Mouse (Mus musculus): ENCODE results near the gene Nsmce4a. TPM values are rescaled to one million over a fixed set of nuclear protein-coding genes. Genes with fewer than 3 reads are reported as not detected.

Gene Nsmce4a
- total RNA-seq, 2 experiments from 2014 or later: 118 to 119 TPM

DNA sequence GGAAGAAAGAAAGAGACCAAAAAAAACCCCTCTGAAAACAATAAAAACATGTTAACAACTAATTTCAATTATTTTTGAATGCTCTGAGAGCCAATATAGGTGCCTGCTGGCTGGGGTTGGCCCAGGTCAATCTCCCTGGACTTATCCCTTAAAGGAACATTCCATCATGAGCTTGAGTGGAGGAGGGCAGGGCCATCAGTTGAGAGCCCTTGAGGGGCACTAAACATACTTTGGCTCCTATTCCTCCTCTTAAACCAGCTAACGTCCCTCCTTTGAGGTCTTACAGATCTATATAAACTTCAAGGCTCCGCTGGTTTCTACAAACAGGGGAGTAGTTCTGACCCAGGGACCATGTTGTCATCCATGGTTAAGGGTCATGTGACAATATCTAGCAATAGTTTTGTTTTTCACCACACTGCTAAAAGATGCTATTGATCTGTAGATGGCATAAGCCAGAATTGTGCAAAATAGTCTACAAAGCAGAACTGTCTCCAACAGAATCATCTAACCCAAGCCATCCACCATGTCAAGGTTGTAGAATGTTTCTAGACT, 13.7 kb upstream of the Nsmce4a start:
- no peak for ATAC-seq (replicated peaks; ENCODE audit: low FRiP score, poor library complexity, severe bottlenecking)

GRCm38 (mm10) chr7:130578607-130579006, 5.7 kb upstream of the Nsmce4a start:
- no peak for ATAC-seq (replicated peaks; ENCODE audit: low FRiP score, poor library complexity, severe bottlenecking)

GRCm38 (mm10) chr7:130578066-130578465, 5.1 kb upstream of the Nsmce4a start:
- no peak for ATAC-seq (replicated peaks; ENCODE audit: low FRiP score, poor library complexity, severe bottlenecking)

DNA sequence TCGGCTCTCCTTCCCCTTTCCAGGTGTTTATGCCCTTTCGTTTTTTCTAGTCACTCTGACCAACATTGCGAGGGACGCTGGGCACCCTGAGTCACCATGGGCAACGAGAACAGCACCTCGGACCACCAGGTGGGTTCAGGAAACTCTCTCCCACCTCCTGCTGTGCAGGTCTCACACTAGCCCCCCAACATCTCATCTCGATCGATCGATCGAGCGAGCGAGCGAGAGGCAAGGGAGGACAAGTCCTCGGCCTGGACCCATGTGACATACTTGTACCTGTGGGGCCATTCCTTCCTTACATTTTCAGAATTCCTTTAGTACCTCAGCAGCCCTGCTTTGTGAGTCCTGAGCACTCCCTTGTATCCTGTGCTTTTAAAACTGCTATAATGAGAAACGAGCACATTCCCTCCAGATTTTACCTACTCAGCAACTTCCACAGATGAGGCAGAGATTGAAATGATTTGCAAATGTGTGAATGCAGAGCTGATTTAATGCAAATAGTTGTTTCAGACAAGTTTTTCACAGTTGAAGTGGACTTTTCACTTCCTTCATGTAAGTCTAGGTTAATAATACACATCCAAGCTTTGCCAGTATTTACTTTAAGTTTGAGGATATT, 4.6 kb upstream of the Nsmce4a start, which contains the start of gene Tacc2:
Gene Tacc2, plus strand, starts transcription at position 51 of the 616 bp plus-strand sequence.
- ATAC-seq (replicated peaks; ENCODE audit: low FRiP score, poor library complexity, severe bottlenecking): no peak

DNA sequence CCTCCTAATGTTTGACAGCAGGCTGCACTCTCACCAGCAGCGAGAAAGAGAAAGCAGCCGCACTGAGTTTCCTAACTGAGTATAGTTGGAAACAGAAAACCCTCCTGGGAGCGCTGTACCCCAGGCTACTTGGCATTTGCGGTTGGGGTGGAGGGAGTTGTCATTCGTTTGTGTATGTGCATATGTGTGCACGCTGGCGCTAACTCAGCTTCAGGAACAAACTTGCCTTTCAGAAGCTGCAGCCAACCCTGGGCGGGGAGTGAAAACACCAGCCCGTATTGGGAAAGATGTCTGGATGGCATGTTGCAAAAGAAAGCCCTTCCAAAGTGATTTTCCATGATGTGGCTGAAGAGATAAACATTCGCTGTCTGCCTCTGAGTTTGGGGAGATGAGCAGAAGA, 4.1 kb upstream of the Nsmce4a start:
- ATAC-seq (replicated peaks; ENCODE audit: low FRiP score, poor library complexity, severe bottlenecking): no peak

DNA sequence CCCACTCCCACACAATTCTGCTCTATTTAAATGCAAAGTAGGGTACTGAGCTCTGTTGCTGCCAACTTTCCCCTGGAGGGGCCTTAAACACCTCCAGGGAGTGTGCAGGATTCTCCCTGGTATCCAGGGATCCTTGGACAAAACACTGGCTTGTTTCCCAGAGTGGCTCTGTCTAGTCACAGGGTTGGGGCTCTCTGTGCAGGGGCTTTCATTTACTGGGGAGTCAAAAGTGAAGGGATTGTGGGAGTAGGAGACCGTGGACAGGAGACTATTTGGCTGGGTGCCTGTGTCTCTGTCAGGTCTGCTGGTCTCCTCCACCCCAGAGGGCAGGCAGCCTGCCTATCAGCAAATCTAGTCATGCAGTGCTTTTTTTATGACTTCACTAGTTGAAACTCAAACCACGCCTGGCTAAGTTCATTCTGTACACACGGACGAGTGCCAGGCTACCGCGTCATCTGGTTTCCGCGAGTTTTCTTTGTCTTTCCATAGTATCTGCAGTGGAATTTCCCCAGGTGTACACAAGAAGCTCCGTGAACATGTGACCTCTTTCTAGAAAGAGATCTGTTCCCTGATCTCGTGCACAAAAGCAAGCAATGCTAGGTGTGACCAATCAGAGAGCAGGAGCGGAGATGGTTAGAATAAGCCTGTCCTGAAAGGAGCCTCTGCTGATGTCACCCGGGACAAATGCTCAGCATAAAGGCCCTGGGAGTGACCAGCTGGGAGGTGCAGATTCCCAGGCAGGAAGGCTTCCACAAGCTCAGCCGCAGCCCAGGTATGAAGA, 1.5 kb upstream of the Nsmce4a start:
- no peak for ATAC-seq (replicated peaks; ENCODE audit: low FRiP score, poor library complexity, severe bottlenecking)

DNA sequence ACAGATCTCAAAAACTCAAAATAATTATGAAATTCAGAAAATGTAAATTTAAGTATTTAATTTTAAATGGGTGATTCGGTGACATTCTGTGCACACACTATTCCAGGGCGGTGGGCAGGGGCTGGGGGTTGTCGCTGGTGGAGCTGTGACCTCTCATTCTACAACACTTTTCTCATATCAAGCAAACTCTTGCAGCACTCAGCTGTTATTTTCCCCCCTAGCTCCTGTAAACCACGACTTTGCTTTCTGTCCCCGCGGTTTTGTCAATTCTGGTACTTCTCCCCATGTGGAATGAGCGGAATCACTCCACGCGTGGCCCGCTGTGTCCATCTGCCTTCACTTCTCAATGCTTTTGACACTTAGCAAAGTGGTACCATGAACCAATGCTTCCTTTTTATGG, 828 bp upstream of the Nsmce4a start:
- no peak for ATAC-seq (replicated peaks; ENCODE audit: low FRiP score, poor library complexity, severe bottlenecking)

DNA sequence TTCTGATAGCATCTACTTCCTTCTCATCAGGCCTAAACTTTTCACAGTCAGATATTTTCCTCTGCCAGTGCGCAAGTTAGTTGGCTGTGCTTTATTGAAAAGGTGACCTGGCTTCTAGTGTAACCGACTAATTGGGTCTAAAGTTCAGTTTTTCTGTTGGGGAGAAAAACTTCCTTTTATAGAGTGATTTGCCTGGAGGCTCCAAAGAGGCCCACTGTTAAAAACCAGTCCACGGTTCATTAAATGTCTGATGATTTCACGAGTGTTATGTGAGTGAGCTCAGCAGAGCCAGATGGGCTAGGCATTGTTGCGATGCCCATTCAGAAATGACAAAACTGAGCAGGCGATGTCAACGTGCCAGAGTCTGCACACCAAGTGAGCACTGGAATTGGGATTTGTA, 2.4 kb downstream of the Nsmce4a start:
- no peak for ATAC-seq (replicated peaks; ENCODE audit: low FRiP score, poor library complexity, severe bottlenecking)

DNA sequence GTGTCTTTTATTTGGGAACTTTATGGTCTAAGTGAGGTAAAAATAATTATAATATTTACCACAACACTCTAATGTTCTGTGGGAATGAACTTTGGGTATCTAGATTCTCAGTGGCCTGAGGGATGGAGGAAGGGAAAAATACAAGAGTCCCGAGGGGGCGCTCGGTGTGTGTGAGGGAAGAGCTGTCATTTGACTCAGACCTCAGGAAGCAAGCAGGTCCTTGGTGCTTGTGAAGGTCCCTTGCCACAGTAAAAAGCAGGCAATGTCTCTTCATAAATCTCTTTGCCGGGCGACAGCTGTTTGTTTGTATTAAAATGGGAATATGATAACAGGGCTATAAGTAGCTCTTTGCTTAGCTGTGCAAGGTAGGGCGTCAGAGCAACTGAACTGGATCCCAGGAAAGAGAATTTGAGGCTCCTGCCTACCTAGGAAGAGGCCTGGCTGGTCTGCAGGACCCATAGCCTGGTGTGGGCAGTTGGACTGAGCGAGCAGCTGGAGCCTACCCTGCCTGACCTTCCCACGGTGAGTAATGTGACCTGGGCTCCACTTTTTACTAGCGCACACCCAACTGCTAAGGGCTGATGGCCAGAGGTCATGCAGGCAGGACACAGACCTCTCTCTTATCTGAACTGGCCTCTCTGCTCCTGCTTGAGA, 4.0 kb downstream of the Nsmce4a start:
- ATAC-seq (replicated peaks; ENCODE audit: low FRiP score, poor library complexity, severe bottlenecking): no peak

GRCm38 (mm10) chr7:130564596-130564995, 8.3 kb downstream of the Nsmce4a start:
- no peak for ATAC-seq (replicated peaks; ENCODE audit: low FRiP score, poor library complexity, severe bottlenecking)

DNA sequence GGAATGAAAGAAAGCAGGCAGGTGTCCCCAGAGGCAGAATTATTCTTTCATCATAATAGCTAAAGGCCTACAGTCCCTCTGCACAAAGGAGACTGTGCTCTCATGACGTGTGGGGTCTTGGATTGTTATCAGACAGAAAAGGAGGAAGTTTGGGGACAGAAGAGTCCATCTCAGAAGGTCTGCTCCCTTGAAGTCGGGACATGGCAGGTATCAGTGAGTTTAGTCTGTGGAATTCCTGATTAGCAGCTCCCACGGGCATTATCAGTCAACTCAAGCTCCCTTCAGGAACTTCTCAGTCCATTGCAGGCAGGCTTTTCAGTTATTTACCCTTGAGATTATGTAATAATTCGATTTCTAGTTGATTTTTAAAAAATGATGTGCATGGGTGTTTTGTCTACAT, 9.0 kb downstream of the Nsmce4a start:
- no peak for ATAC-seq (replicated peaks; ENCODE audit: low FRiP score, poor library complexity, severe bottlenecking)

DNA sequence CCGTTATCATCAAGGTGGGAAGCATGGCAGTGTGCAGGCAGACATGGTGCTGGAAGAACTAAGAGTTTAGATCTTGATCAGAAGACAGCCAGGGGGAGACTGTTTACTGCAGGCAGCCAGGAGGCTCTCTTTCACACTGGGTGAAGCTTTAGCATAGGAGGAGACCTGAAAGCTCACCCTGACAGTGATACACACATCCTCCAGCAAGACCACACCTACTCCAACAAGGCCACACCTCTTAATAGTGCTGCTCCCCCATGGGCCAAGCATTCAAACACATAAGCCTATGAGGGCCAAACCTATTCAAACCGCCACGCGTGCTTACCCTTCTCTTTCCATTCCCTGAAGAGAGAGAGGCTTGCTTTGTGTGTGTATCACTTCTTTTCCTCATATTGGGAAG, 9.6 kb downstream of the Nsmce4a start:
- ATAC-seq (replicated peaks; ENCODE audit: low FRiP score, poor library complexity, severe bottlenecking): no peak

DNA sequence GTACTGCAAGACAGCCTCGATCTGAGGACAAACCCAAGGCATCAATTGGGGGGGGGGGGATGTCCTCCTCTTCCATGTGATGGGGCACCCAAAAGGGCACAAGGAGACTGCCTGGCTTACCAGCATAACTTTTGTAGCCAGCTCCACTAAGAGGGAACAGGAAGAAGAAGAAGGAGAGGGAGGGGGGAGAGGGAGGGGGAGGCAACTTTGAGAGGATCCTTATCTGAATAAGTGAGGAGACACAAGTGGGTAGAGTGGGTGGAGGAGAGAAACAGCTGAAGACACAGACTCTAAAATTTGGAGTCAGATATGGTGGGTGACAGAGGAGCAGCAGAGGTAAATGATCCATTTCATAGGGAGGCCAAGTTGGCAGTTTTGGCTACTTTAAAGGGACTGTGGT, 12.0 kb downstream of the Nsmce4a start:
- ATAC-seq (replicated peaks; ENCODE audit: low FRiP score, poor library complexity, severe bottlenecking): no peak

DNA sequence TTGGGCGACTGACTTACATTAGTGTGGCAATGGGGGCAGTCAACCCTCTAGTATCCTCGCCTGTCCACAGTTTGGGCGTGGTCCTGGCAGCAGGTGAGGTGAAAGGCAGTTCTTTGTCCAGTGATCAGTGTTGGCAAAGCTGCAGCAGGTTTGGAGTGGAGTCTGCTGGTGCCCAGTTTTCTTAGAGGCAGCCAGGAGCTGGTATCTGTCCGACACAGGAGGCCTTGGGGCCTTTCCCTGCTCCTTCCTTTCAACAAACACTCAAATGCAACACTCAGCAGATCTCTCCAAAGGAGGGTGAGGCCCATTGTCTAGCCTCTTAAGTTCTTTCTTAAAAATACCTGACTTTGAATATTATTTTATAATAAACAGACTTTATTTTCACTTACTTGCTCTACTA, 14.3 kb downstream of the Nsmce4a start:
- no peak for ATAC-seq (replicated peaks; ENCODE audit: low FRiP score, poor library complexity, severe bottlenecking)

DNA sequence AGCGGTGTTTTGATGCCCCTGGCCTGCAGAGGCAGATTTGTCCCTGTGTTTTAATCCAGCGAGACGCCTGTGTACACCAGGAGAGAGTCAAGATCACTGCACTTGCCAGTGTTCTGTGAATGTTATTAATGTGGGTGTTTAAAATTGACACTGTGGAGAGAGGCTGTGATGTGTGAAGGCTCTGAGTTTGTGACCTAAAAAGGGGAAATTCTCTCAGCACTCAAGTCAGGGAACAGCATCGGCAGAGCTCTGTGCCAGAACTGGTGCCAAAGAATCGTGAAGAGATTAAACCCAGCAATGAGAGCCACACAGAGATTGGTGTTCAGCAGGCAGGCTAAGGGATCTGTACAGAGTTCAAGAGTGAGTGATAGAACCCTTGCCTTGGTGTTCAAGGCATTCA, 17.3 kb downstream of the Nsmce4a start:
- ATAC-seq (replicated peaks; ENCODE audit: low FRiP score, poor library complexity, severe bottlenecking): no peak

GRCm38 (mm10) chr7:130553321-130553720, 19.6 kb downstream of the Nsmce4a start:
- no peak for ATAC-seq (replicated peaks; ENCODE audit: low FRiP score, poor library complexity, severe bottlenecking)

DNA sequence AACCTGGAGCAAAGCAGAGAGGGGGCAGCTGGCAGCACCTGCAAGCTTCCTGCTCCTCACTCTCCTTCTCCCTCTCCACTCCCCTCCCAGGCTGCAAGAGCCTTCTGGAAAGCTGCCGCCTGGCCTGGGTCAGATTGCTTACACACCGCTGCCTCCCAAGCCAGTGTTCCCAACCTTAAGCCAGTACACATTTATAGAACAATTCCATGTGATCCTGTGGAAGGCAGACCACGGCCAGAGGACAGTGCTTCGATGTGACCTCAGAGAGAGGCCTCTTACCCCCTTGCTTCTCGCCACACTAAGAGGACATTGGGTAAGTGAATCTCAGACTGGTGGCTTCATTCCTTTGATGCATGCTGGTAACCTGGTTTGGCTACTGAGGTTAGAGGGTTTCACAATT, 20.1 kb downstream of the Nsmce4a start:
- ATAC-seq (replicated peaks; ENCODE audit: low FRiP score, poor library complexity, severe bottlenecking): no peak

GRCm38 (mm10) chr7:130547635-130548175, 25.2 kb downstream of the Nsmce4a start:
- no peak for ATAC-seq (replicated peaks; ENCODE audit: low FRiP score, poor library complexity, severe bottlenecking)

DNA sequence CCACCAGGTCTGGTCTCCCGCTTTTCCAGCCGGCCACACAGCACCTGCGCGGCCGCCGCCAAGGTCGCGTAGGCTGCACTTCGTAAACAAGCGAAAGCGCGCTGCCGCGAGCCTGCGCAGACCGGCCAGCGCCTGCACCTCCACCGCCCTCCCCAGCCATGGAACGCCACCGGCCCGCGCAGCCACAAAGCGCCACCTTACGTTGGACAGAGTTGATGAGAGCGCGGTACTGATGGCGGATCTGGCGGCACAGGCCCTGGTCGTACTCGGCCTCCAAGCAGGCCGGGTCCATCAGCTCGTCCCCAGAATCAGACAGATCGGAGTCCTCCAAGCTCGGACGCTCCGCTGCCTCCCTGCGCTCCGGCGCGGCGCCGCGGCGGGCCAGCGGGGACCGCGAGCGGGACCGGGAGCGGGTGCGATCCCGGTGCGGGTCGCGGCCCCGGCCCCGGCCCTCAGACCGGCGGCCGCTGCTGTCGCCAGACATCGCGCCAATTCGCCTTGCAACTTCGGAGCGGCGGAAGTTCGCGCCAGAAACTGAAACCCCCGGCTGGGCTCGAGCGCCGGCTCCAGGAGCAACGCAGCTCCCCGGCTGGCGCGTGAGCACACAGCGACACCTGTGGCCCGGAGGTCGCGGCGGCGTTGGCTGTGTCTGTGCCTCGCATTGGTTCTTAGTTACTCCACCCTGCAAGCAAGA, 26.0 kb downstream of the Nsmce4a start:
- peak; percentile 91 for ATAC-seq (replicated peaks; ENCODE audit: low FRiP score, poor library complexity, severe bottlenecking)

- ATAC-seq (replicated peaks; ENCODE audit: low FRiP score, poor library complexity, severe bottlenecking): peak; percentile 29
Observed at GRCm38 (mm10) chr7:130546421-130546790, 26.5 kb downstream of the Nsmce4a start.

Measured in erythroid progenitor cell, adult 5-6 weeks (primary cell).